9 mouse cellular contexts compared by ENCODE assay signal in the genomic region with DNA sequence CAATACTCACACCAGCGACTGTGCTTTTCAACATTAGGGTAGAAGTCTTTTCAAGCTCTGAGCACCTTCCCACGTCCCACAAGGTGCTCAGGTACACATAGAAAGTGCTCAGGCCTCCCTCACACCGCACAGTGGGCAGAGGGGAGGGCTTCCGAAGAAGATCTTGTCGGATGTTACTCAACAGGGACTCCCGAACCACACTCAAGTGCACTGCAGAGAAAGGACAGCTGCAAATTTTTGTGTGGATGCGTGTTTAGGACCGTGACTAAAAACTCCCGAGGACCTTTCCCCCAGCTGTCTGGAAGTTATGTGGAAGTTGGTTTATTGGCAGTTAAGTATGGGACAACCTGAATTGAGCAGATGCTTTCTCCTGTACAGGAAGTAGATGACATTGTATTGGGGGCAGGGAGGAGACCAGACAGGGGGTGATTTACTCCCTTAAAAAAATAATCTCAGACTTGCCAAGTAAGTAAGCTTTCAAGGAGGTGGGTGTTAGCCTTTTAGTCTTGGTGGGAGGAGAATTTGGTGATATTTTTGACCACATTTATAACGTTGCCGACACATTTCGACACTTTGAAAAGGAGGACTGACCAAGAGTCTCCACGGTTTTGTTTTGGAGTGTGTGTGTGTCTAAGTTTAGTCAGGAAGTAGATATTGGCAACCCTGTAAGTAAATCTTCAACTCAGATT. TPM values are rescaled to one million over a fixed set of nuclear protein-coding genes. Genes with fewer than 3 reads are reported as not detected.
DNase-seq lines count a peak whose midpoint lies in the region; ATAC-seq and TF ChIP-seq lines count a peak whose summit lies in the region.
"Had no signal": no experiment of that assay in that cellular context is flagged by ENCODE, and none has a peak within 500 bp of the region (broad histone marks: within the 10 kb centered on the region; RNA-seq: fewer than 3 reads in every experiment).

No protein-coding gene starts in this region.

- no peak for TF ChIP-seq POLR2A in limb, embryonic 14.5 days (IDR thresholded peaks at IDR 0.05; ENCODE audit: borderline replicate concordance, extremely low read depth, insufficient read depth, insufficient read length)

- intact Hi-C loops in heart, postnatal 10 days (cut with DNase I), result no loop called here

- no peak for TF ChIP-seq CTCF in stomach, postnatal 0 days (IDR thresholded peaks at IDR 0.05; ENCODE audit: low read depth)

- peaks cover 3% of the 10 kb centered on the region; the same call in 1 of the 2 replicates for H3K36me3 ChIP-seq in limb, embryonic 14.5 days (ENCODE audit: control insufficient read depth, insufficient read depth, low read length)
- no peaks in the 10 kb centered on the region for H3K36me3 ChIP-seq in stomach, postnatal 0 days (ENCODE audit: control insufficient read depth, insufficient read depth, low read length)

- H3K9ac ChIP-seq in limb, embryonic 14.5 days (ENCODE audit: low read depth, low read length, severe bottlenecking), result no peak overlapping the region
- H3K9ac ChIP-seq in stomach, postnatal 0 days (ENCODE audit: low read length), result no peak overlapping the region

- no peaks in the 10 kb centered on the region for H3K9me3 ChIP-seq in limb, embryonic 14.5 days (ENCODE audit: control insufficient read depth, low read length)
- no peaks in the 10 kb centered on the region for H3K9me3 ChIP-seq in stomach, postnatal 0 days (ENCODE audit: control insufficient read depth, low read length)

- peak overlapping the region; percentile 95 for H3K4me2 ChIP-seq in limb, embryonic 14.5 days (replicated peaks; ENCODE audit: low read depth, low read length, severe bottlenecking)
- H3K4me2 ChIP-seq in stomach, postnatal 0 days (replicated peaks; ENCODE audit: low read depth), result no peak overlapping the region; the same call in 1 of the 2 replicates

- peak overlapping the region; percentile 69 for H3K27ac ChIP-seq in limb, embryonic 14.5 days (replicated peaks; ENCODE audit: low read depth, low read length)
- H3K27ac ChIP-seq in stomach, postnatal 0 days (replicated peaks), result 0 out of 2 replicates have a peak overlapping the region, but pooled peaks have one; percentile 30

- peak; percentile 16; the same call in 1 of the 2 replicates for ATAC-seq in limb, embryonic 14.5 days (ENCODE audit: low FRiP score, low read depth)
- no peak for ATAC-seq in stomach, postnatal 0 days (ENCODE audit: low FRiP score, low TSS enrichment)

- peak overlapping the region; percentile 84 for H3K4me3 ChIP-seq in limb, embryonic 14.5 days (replicated peaks; ENCODE audit: low read length)
- H3K4me3 ChIP-seq in stomach, postnatal 0 days (ENCODE audit: low read depth, low read length), result no peak overlapping the region

- no peaks in the 10 kb centered on the region for H3K27me3 ChIP-seq in limb, embryonic 14.5 days (ENCODE audit: control insufficient read depth, insufficient read depth, low read length)
- H3K27me3 ChIP-seq in stomach, postnatal 0 days (ENCODE audit: control insufficient read depth, insufficient read depth, low read length), result no peaks in the 10 kb centered on the region

- no peak for TF ChIP-seq EP300 in stomach, postnatal 0 days (optimal IDR thresholded peaks at IDR 0.05)

- 12% methylated on average over 13 of the region's 13 CpGs for WGBS in limb, embryonic 14.5 days
- 39% methylated on average over 13 of the region's 13 CpGs for WGBS in stomach, postnatal 0 days

- peaks cover 65% of the 10 kb centered on the region for H3K4me1 ChIP-seq in limb, embryonic 14.5 days (ENCODE audit: control insufficient read depth, insufficient read depth, low read length)
- peaks cover 9% of the 10 kb centered on the region for H3K4me1 ChIP-seq in stomach, postnatal 0 days (replicated peaks; ENCODE audit: control insufficient read depth, insufficient read depth)

- DNase-seq in heart, adult 8-10 months (ENCODE audit: low spot score), result peak; percentile 22
- no peak for DNase-seq in heart, postnatal 10 days
- peak; percentile 17 for DNase-seq in thymus, postnatal 4 days
- no peak for DNase-seq in thymus, postnatal 36 days
- no peak for DNase-seq in limb, embryonic 14.5 days (ENCODE audit: low spot score)
- DNase-seq in stomach, postnatal 0 days (ENCODE audit: low spot score), result no peak
- DNase-seq in layer of hippocampus, adult 8-10 months (ENCODE audit: low spot score in 2 of 2), result no peak
- no peak for DNase-seq in cerebellum, adult 9-10 months
- DNase-seq: adrenal gland, postnatal 14 days had no signal

RNA-seq across cellular contexts. Expression of a gene that starts 5.8 kb away (rescaled TPM):
- 10 to 100 TPM in 3 of 4 experiments, 1 to 10 TPM in 1; 10.0 to 14.7 (median 12.3) TPM for total RNA-seq in heart, adult 8-10 months (2022)
- 10 to 100 TPM; 21.9 to 22.3 TPM for total RNA-seq in heart, postnatal 10 days (2021)
- polyA plus RNA-seq in limb, embryonic 14.5 days (2012; rRNA removed), result 51.6 and 64.4 TPM in 2 replicates
- polyA plus RNA-seq in limb, embryonic 14.5 days (2014; fragmentation: Nextera tagmentation; extraction: Ambion mirVana), result 134 and 151 TPM in 2 replicates
- polyA plus RNA-seq in stomach, postnatal 0 days (2015; fragmentation: Nextera tagmentation; extraction: Ambion mirVana), result 40.6 and 41.7 TPM in 2 replicates
- 10 to 100 TPM in 2 of 4 experiments, 1 to 10 TPM in 2; 7.6 to 12.1 (median 9.9) TPM for total RNA-seq in layer of hippocampus, adult 8-10 months (2022)

Comparison
In these comparisons a context has a peak if more than half of its experiments do, and no peak if none do; other contexts are left out.
1. DNase-seq: peak in heart, adult 8-10 months (single experiment) and thymus, postnatal 4 days (single experiment); none in heart, postnatal 10 days (0 of 2), thymus, postnatal 36 days (0 of 2), limb, embryonic 14.5 days (single experiment), stomach, postnatal 0 days (single experiment), layer of hippocampus, adult 8-10 months (0 of 2) and cerebellum, adult 9-10 months (single experiment).